Mouse (Mus musculus): ENCODE measurements around the gene Tgfbr2.

DNA sequence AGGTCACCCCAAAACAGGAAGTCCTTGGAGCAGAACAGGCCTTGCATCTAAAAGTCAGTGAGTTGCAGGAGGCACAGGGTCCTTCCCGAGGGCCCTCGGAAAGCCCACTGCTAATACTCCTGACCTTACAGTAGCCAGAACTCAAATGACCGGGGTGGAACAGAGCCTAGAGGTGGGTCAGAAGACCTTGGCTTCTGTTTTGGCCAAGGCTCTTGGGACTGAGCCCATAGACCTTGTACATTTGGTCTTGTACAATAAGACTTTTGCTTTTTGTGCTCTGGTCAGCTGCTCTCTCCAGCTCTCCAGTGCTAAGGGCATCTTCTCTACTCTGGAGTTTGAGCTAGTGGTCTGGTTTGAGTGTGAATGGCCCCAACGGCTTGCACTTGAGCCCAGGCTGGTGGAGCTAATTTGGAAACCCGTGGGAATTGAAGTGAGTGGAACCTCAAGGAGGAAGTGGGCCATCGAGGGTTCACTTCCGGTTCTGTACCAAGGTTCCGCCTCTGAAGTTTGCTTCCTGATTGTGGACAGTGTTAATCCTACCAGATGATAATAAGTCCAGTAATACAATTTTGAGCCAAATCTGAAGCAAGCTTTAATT is 91.3 kb downstream of the Tgfbr2 start:
- TF ChIP-seq CTCF (IDR thresholded peaks at IDR 0.05; ENCODE audit: borderline replicate concordance, insufficient read depth, low read length) = no peak
- no peak for TF ChIP-seq POLR2A (IDR thresholded peaks at IDR 0.05; ENCODE audit: low read depth, low read length)

All from embryonic fibroblast, embryonic 13.5 days (primary cell).